9 mouse cellular contexts compared by ENCODE assay signal in genomic region chr19:53106952-53107351, GRCm38 (mm10). TPM values are rescaled to one million over a fixed set of nuclear protein-coding genes. Genes with fewer than 3 reads are reported as not detected.
DNase-seq lines count a peak whose midpoint lies in the region; ATAC-seq and TF ChIP-seq lines count a peak whose summit lies in the region.
"Had no signal": no experiment of that assay in that cellular context is flagged by ENCODE, and none has a peak within 500 bp of the region (broad histone marks: within the 10 kb centered on the region; RNA-seq: fewer than 3 reads in every experiment).

No protein-coding gene starts in this region.

- no peak for ATAC-seq in heart, embryonic 15.5 days (replicated peaks; ENCODE audit: insufficient number of reproducible peaks, insufficient read depth, low FRiP score, low read depth)
- ATAC-seq in hindbrain, embryonic 11.5 days (ENCODE audit: low FRiP score), result no peak

- no peak overlapping the region for H3K4me3 ChIP-seq in heart, embryonic 15.5 days
- no peak overlapping the region for H3K4me3 ChIP-seq in thymus, adult 2 months (ENCODE audit: control insufficient read depth, insufficient read depth, low read length)
- H3K4me3 ChIP-seq in hindbrain, embryonic 11.5 days (ENCODE audit: low read depth, low read length), result no peak overlapping the region
- H3K4me3 ChIP-seq: liver, embryonic 13.5 days had no signal

- intact Hi-C loops in heart, postnatal 14 days (cut with DNase I), result loop anchor here (5.0 kb wide), 1 partner anchor 55 kb away; no protein-coding TSS in a partner anchor
- intact Hi-C loops in left cerebral cortex, postnatal 14 days (cut with DNase I), result no loop called here

- H3K27me3 ChIP-seq in heart, embryonic 15.5 days, result no peaks in the 10 kb centered on the region
- no peaks in the 10 kb centered on the region for H3K27me3 ChIP-seq in thymus, adult 2 months (ENCODE audit: control insufficient read depth, insufficient read depth, low read length)
- no peaks in the 10 kb centered on the region for H3K27me3 ChIP-seq in hindbrain, embryonic 11.5 days (ENCODE audit: control insufficient read depth, insufficient read depth, low read length)
- H3K27me3 ChIP-seq: liver, embryonic 13.5 days had no signal

- peak overlapping the region; percentile 24; the same call in 1 of the 2 replicates for H3K27ac ChIP-seq in heart, embryonic 15.5 days
- H3K27ac ChIP-seq in thymus, adult 2 months (ENCODE audit: control insufficient read depth, insufficient read depth, low read length), result no peak overlapping the region
- no peak overlapping the region for H3K27ac ChIP-seq in hindbrain, embryonic 11.5 days (ENCODE audit: low read depth, low read length)
- H3K27ac ChIP-seq: liver, embryonic 13.5 days had no signal

- H3K9ac ChIP-seq in heart, embryonic 15.5 days, result no peak overlapping the region
- H3K9ac ChIP-seq in hindbrain, embryonic 11.5 days (ENCODE audit: low read depth, low read length), result no peak overlapping the region
- H3K9ac ChIP-seq: liver, embryonic 13.5 days had no signal

- 74% methylated on average over 7 of the region's 7 CpGs for WGBS in heart, embryonic 15.5 days
- WGBS in thymus, adult 2 months, result 47% methylated on average over 7 of the region's 7 CpGs
- 85% methylated on average over 7 of the region's 7 CpGs for whole genome bisulfite sequencing in hindbrain, embryonic 11.5 days

- H3K36me3 ChIP-seq in heart, embryonic 15.5 days, result no peaks in the 10 kb centered on the region
- no peaks in the 10 kb centered on the region for H3K36me3 ChIP-seq in thymus, adult 2 months (ENCODE audit: control insufficient read depth, insufficient read depth, low read length)
- no peaks in the 10 kb centered on the region for H3K36me3 ChIP-seq in hindbrain, embryonic 11.5 days (ENCODE audit: control insufficient read depth, insufficient read depth, low read length)
- H3K36me3 ChIP-seq: liver, embryonic 13.5 days had no signal

- no peak for TF ChIP-seq CTCF in thymus, adult 2 months (IDR thresholded peaks at IDR 0.05; ENCODE audit: borderline replicate concordance, control insufficient read depth, extremely low read depth, insufficient read depth, low read length, poor library complexity)

- H3K4me1 ChIP-seq in heart, embryonic 15.5 days (replicated peaks), result peaks cover 20% of the 10 kb centered on the region
- H3K4me1 ChIP-seq in thymus, adult 2 months (replicated peaks; ENCODE audit: control insufficient read depth, insufficient read depth, low read length), result no peaks in the 10 kb centered on the region
- H3K4me1 ChIP-seq in hindbrain, embryonic 11.5 days (replicated peaks; ENCODE audit: control insufficient read depth, insufficient read depth, low read length), result no peaks in the 10 kb centered on the region

- H3K4me2 ChIP-seq in heart, embryonic 15.5 days, result no peak overlapping the region
- H3K4me2 ChIP-seq in hindbrain, embryonic 11.5 days (replicated peaks; ENCODE audit: low read depth, low read length), result no peak overlapping the region
- H3K4me2 ChIP-seq: liver, embryonic 13.5 days had no signal

- DNase-seq in heart, postnatal 14 days, result no peak
- peak; percentile 25 for DNase-seq in thymus, adult 2 months
- DNase-seq in thymus, adult 18-20 months, result no peak
- peak; percentile 15 to 38 for DNase-seq in left cerebral cortex, postnatal 14 days (ENCODE audit: low spot score in 2 of 2)
- peak; percentile 24 to 27 for DNase-seq in thymus, postnatal 36 days
- DNase-seq in gastrocnemius, postnatal 4 days (ENCODE audit: low spot score in 2 of 2), result no peak
- DNase-seq in hindbrain, embryonic 11.5 days (ENCODE audit: low spot score), result no peak
- DNase-seq: liver, embryonic 13.5 days had no signal

- no peak for TF ChIP-seq POLR2A in thymus, adult 2 months (IDR thresholded peaks at IDR 0.05; ENCODE audit: control insufficient read depth, extremely low read depth, insufficient read depth, low read length, poor library complexity)

- H3K9me3 ChIP-seq in heart, embryonic 15.5 days (replicated peaks), result no peaks in the 10 kb centered on the region
- no peaks in the 10 kb centered on the region for H3K9me3 ChIP-seq in hindbrain, embryonic 11.5 days (ENCODE audit: control insufficient read depth, low read length)
- H3K9me3 ChIP-seq: liver, embryonic 13.5 days had no signal

RNA-seq across cellular contexts. Expression of gene Add3, which starts 33.3 kb away (rescaled TPM):
- 112 and 118 TPM in 2 replicates for polyA plus RNA-seq in heart, embryonic 15.5 days (2015; fragmentation: Nextera tagmentation; extraction: Ambion mirVana)
- total RNA-seq in heart, postnatal 14 days (2021), result 10 to 100 TPM; 63.4 to 65.2 TPM
- 23.1 and 24.0 TPM in 2 replicates for polyA plus RNA-seq in thymus, adult 2 months (2012; rRNA removed)
- total RNA-seq in left cerebral cortex, postnatal 14 days (2021), result 100 to 1,000 TPM in 1 of 2 experiments, 10 to 100 TPM in 1; 89.0 to 102 TPM
- total RNA-seq in gastrocnemius, postnatal 4 days (2021), result 10 to 100 TPM; 76.6 to 85.1 TPM
- 46.6 and 51.6 TPM in 2 replicates for polyA plus RNA-seq in hindbrain, embryonic 11.5 days (2014; fragmentation: Nextera tagmentation; extraction: Ambion mirVana)

Comparison
In these comparisons a context has a peak if more than half of its experiments do, and no peak if none do; other contexts are left out.
1. DNase-seq: peak in thymus, adult 2 months (single experiment), left cerebral cortex, postnatal 14 days (2 of 2) and thymus, postnatal 36 days (2 of 2); none in heart, postnatal 14 days (0 of 2), thymus, adult 18-20 months (0 of 2), gastrocnemius, postnatal 4 days (0 of 2) and hindbrain, embryonic 11.5 days (single experiment).